Mouse (Mus musculus) midbrain, embryonic 15.5 days (tissue): ENCODE results near the gene Hpn. TPM values are rescaled to one million over a fixed set of nuclear protein-coding genes. Genes with fewer than 3 reads are reported as not detected.

Experiments used
- polyA plus RNA-seq: library from polyadenylated mRNA; unstranded; fragments of >200 nt; fragmentation: Nextera tagmentation; extraction: Ambion mirVana; gene quantifications from 2 replicates; pipeline ENCODE4 v1.2.1, GENCODE M21; 2015

The Hpn gene
- polyA plus RNA-seq, 1 experiment from 2014 or later = 0.80 TPM

Other genes starting within 250 kb of the Hpn start
- not detected in 2 replicates for gene Cd22, start 234.9 kb downstream of the Hpn start, polyA plus RNA-seq
- 2.9 and 3.4 TPM in 2 replicates for gene Mag, start 200.4 kb downstream of the Hpn start, polyA plus RNA-seq
- 0.49 TPM in 1 of 2 replicates, not detected in the other for gene Hamp2, start 190.6 kb downstream of the Hpn start, polyA plus RNA-seq
- not detected in 2 replicates for gene Hamp, start 171.3 kb downstream of the Hpn start, polyA plus RNA-seq
- gene Usf2, start 158.5 kb downstream of the Hpn start, polyA plus RNA-seq = 32.3 and 32.6 TPM in 2 replicates
- 21.7 and 24.3 TPM in 2 replicates for gene Lsr, start 141.8 kb downstream of the Hpn start, polyA plus RNA-seq
- 0.23 and 0.68 TPM in 2 replicates for gene Fam187b, start 141.5 kb downstream of the Hpn start, polyA plus RNA-seq
- gene Fxyd5, start 72.8 kb downstream of the Hpn start, polyA plus RNA-seq = 24.8 and 26.8 TPM in 2 replicates
- 174 and 186 TPM in 2 replicates for gene Fxyd7, start 63.8 kb downstream of the Hpn start, polyA plus RNA-seq
- gene Fxyd1, start 58.1 kb downstream of the Hpn start, polyA plus RNA-seq = 13.2 and 15.5 TPM in 2 replicates
- 0.19 and 0.22 TPM in 2 replicates for gene Lgi4, start 55.9 kb downstream of the Hpn start, polyA plus RNA-seq
- not detected in 2 replicates for gene Fxyd3, start 38.6 kb downstream of the Hpn start, polyA plus RNA-seq
- gene Scn1b, start 11.7 kb upstream of the Hpn start, polyA plus RNA-seq = 9.2 and 9.9 TPM in 2 replicates
- gene Gramd1a, start 40.6 kb upstream of the Hpn start, polyA plus RNA-seq = 262 and 274 TPM in 2 replicates
- not detected in 2 replicates for gene Scgb2b2, start 175.2 kb upstream of the Hpn start, polyA plus RNA-seq
- not detected in 2 replicates for gene Scgb1b2, start 176.5 kb upstream of the Hpn start, polyA plus RNA-seq
- not detected in 2 replicates for gene Scgb2b3, start 246.8 kb upstream of the Hpn start, polyA plus RNA-seq